Mouse (Mus musculus): ENCODE results near the gene Ccrl2.
A peak's percentile ranks its signal among the peaks of the same experiment; 100 is the strongest.

The Ccrl2 gene

GRCm38 (mm10) chr9:111058943-111059556, 1.7 kb upstream of the Ccrl2 start:
- no peak for DNase-seq

GRCm38 (mm10) chr9:111057544-111058370, 438 bp upstream of the Ccrl2 start:
- no peak for DNase-seq

- no peak for DNase-seq
Observed at GRCm38 (mm10) chr9:111056519-111056797, 861 bp downstream of the Ccrl2 start.

- no peak for DNase-seq
Observed at GRCm38 (mm10) chr9:111055800-111056518, 1.4 kb downstream of the Ccrl2 start.

- peak in 1 of 2 experiments; percentile 35 for DNase-seq
Observed at GRCm38 (mm10) chr9:111054923-111055322, 2.4 kb downstream of the Ccrl2 start.

GRCm38 (mm10) chr9:111048452-111048851, 8.9 kb downstream of the Ccrl2 start:
- no peak for DNase-seq

GRCm38 (mm10) chr9:111047266-111047665, 10.1 kb downstream of the Ccrl2 start:
- no peak for DNase-seq

- DNase-seq, result no peak
Observed at GRCm38 (mm10) chr9:111046222-111046621, 11.1 kb downstream of the Ccrl2 start.

GRCm38 (mm10) chr9:111042266-111042665, 15.1 kb downstream of the Ccrl2 start:
- DNase-seq, result no peak

GRCm38 (mm10) chr9:111039966-111040365, 17.4 kb downstream of the Ccrl2 start:
- peak in 1 of 2 experiments; percentile 57 for DNase-seq

GRCm38 (mm10) chr9:111033717-111034116, 23.6 kb downstream of the Ccrl2 start:
- DNase-seq, result no peak

- no peak for DNase-seq
Observed at GRCm38 (mm10) chr9:111026791-111027190, 30.5 kb downstream of the Ccrl2 start.

- DNase-seq, result no peak
Observed at GRCm38 (mm10) chr9:111019022-111019421, 38.3 kb downstream of the Ccrl2 start, which contains the start of gene Ltf. Gene Ltf, plus strand, starts transcription at chr9:111019271.

GRCm38 (mm10) chr9:111015658-111016057, 41.7 kb downstream of the Ccrl2 start:
- no peak for DNase-seq

GRCm38 (mm10) chr9:111012041-111012440, 45.3 kb downstream of the Ccrl2 start:
- peak; percentile 50 to 69 for DNase-seq

- DNase-seq, result peak; percentile 21 to 50
Observed at GRCm38 (mm10) chr9:111011550-111011949, 45.8 kb downstream of the Ccrl2 start.

- DNase-seq, result no peak
Observed at GRCm38 (mm10) chr9:111009763-111010162, 47.6 kb downstream of the Ccrl2 start.

- DNase-seq, result no peak
Observed at GRCm38 (mm10) chr9:111006544-111006943, 50.8 kb downstream of the Ccrl2 start.
